Mouse (Mus musculus) kidney, embryonic 14.5 days (tissue): ENCODE results near the gene Grm8. TPM values are rescaled to one million over a fixed set of nuclear protein-coding genes. Genes with fewer than 3 reads are reported as not detected.

Experiments used
- ATAC-seq: fragments of 200-750 bp; cut with Nextera tagmentation; 2 replicates; pipeline ENCODE4 v1.8.0; 2017; ENCODE audit warnings: moderate number of reproducible peaks, mild to moderate bottlenecking, moderate TSS enrichment, moderate library complexity; ENCODE audit not compliant: low FRiP score, low TSS enrichment
- H3K27ac ChIP-seq: fragments of 300-500 bp; sonication (generic); 2 replicates; pipeline ENCODE4 v1.5.1; 2014; ENCODE audit warnings: low read depth, mild to moderate bottlenecking, low read length, moderate library complexity, mixed read lengths
- H3K27me3 ChIP-seq: fragments of 300-500 bp; sonication (generic); 2 replicates; pipeline ENCODE4 v1.6.1; 2014; ENCODE audit warnings: mild to moderate bottlenecking, low read length; ENCODE audit not compliant: control insufficient read depth, insufficient read depth
- H3K36me3 ChIP-seq: fragments of 300-500 bp; sonication (generic); 2 replicates; pipeline ENCODE4 v1.6.1; 2014; ENCODE audit warnings: low read length, mixed read lengths; ENCODE audit not compliant: control insufficient read depth, insufficient read depth
- H3K4me1 ChIP-seq: fragments of 300-500 bp; sonication (generic); 2 replicates; pipeline ENCODE4 v1.6.1; 2014; ENCODE audit warnings: low read length, mixed read lengths; ENCODE audit not compliant: control insufficient read depth, insufficient read depth
- H3K4me2 ChIP-seq: fragments of 300-500 bp; sonication (generic); replicated peaks from 2 replicates; pipeline ENCODE4 v1.6.1; 2014; ENCODE audit warnings: low read depth, mild to moderate bottlenecking, low read length
- H3K4me3 ChIP-seq: fragments of 300-500 bp; sonication (generic); 2 replicates; pipeline ENCODE4 v1.5.1; 2014; ENCODE audit warnings: mild to moderate bottlenecking, low read length
- H3K9ac ChIP-seq: fragments of 300-500 bp; sonication (generic); 2 replicates; pipeline ENCODE4 v1.6.1; 2014; ENCODE audit warnings: low read depth, mild to moderate bottlenecking, low read length, moderate library complexity
- H3K9me3 ChIP-seq: fragments of 300-500 bp; sonication (generic); 2 replicates; pipeline ENCODE4 v1.6.1; 2016; ENCODE audit warnings: low read length; ENCODE audit not compliant: control insufficient read depth
- WGBS: fragments of 180-500 bp; shearing (Covaris S2); extraction: QIAGEN DNeasy Blood & Tissue Kit; methylation state at CpG from one replicate; pipeline ENCODE4 v1.1.7; 2014; 5-methylcytosine and 5-hydroxymethylcytosine counted together
- microRNA counts: library from miRNA; unstranded; fragments of <30 nt; microRNA quantifications from one replicate; lab custom pipeline; 2017
- microRNA-seq: library from miRNA; unstranded; fragments of <30 nt; microRNA quantifications from one replicate; pipeline ENCODE4, GENCODE M21; 2016
- polyA plus RNA-seq: library from polyadenylated mRNA; unstranded; fragments of >200 nt; fragmentation: Nextera tagmentation; extraction: Ambion mirVana; gene quantifications from 2 replicates; pipeline ENCODE4 v1.2.1, GENCODE M21; 2014

Grm8 gene
- polyA plus RNA-seq, 1 experiment from 2014 or later, result 1.0 TPM

DNA sequence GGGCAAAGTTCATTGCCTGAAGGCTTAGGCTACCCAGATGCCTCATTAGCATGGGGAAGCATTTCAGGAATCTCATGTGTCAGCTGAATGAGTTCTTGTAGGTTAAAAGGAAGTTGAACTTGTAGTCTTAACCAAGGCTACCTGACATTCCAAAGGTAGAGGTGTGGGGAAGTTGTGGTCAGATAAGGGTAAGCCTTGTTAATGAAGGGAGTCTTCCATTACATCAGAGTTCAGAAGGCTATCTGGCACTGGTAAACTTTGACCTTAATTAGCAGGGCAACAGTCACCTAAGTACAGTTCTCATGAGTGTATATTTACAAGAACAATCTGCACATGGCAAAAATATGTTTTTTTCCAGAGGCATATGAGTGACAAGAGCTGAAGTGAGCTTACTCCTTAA, 870.0 kb downstream of the Grm8 start:
- Histone ChIP-seq H3K9ac (no peak overlapping the region), H3K4me1 (no peaks in the 10 kb centered on the region), H3K4me2 (no peak overlapping the region), H3K4me3 (no peak overlapping the region), H3K27me3 (no peaks in the 10 kb centered on the region), H3K9me3 (no peaks in the 10 kb centered on the region), H3K36me3 (no peaks in the 10 kb centered on the region), H3K27ac (no peak overlapping the region)
- ATAC-seq, result no peak

DNA sequence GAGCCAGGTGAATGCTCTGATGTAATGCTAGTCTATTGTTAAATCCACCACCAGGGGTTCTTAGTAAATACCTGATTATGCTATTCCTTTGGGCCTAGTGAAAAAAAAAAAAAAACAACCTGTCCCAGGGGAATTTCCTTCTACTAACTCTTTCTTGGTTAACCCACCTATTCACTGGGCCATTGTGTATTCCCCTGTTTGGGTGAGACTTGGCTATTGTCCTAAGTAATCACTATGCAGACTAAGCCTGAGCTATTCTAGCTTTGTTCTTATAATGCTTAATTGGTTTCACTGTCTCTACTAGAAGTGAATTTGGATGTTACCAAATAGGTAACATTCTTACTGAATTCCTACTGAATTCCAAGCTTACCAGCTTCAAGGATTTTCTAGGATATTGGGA, 872.4 kb downstream of the Grm8 start:
- no peaks in the 10 kb centered on the region for H3K9me3 ChIP-seq
- H3K27me3 ChIP-seq, result no peaks in the 10 kb centered on the region
- no peak overlapping the region for H3K4me3 ChIP-seq
- ATAC-seq, result no peak
- H3K4me1 ChIP-seq, result no peaks in the 10 kb centered on the region
- H3K27ac ChIP-seq, result no peak overlapping the region
- no peaks in the 10 kb centered on the region for H3K36me3 ChIP-seq
- no peak overlapping the region for H3K9ac ChIP-seq
- H3K4me2 ChIP-seq, result no peak overlapping the region

DNA sequence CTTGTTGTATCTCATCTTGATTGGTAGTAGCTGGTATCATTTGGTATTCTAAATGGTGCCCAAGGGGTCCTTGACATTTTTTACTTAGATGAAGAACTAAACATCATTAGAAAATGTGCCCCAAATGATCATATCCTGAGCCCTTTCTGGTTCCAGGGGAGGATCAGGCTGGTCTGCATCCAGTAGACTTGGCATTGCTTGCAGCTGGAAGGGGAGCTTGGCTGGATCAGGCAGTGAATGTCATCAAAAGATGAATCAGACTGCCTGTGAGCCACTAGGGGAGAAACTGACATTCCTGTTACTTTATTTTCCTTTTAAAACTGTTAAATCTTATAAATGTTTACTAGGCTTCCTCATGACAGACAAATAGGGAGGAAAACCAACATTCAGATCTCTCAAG, 894.6 kb downstream of the Grm8 start:
- Histone ChIP-seq H3K36me3 (no peaks in the 10 kb centered on the region), H3K9ac (no peak overlapping the region), H3K27ac (no peak overlapping the region), H3K4me3 (no peak overlapping the region), H3K27me3 (no peaks in the 10 kb centered on the region), H3K4me1 (no peaks in the 10 kb centered on the region), H3K4me2 (no peak overlapping the region), H3K9me3 (no peaks in the 10 kb centered on the region)
- ATAC-seq, result no peak

DNA sequence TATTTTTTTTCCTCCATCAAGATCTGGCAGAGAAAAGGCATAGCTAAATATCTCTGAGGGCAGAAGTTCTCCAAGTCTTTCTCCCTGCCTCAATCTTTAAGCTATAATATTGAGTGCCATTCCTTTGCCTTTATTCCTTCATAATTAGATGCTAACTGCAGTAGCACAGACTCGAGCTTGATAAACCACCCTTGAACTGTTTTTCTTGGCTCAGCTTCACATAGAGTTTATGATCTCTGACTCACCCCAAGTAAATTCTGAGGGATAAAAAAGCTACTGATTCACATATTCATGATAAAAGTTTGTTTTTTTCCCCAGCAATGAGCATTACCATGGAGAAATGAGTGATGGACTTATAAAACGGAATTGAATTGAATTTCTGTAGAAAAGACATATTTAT, 895.0 kb downstream of the Grm8 start:
- Histone ChIP-seq H3K9ac (no peak overlapping the region), H3K4me1 (no peaks in the 10 kb centered on the region), H3K27ac (no peak overlapping the region), H3K27me3 (no peaks in the 10 kb centered on the region), H3K9me3 (no peaks in the 10 kb centered on the region), H3K36me3 (no peaks in the 10 kb centered on the region), H3K4me2 (no peak overlapping the region), H3K4me3 (no peak overlapping the region)
- ATAC-seq, result no peak
- whole genome bisulfite sequencing, result 32% methylated on average over 2 of the region's 2 CpGs

MicroRNAs encoded within 50 kb of the gene (microRNA counts, 519-probe panel; counts per million panel counts)
- microRNA mmu-miR-592 (lab: Ali Mortazavi, UCI), result not detected

Small RNAs within 50 kb of the gene (microRNA-seq; reads per million reads assigned to microRNA genes)
- 28.8 reads per million, percentile 39 among the genes with 10 or more reads in this experiment for gene Mir592
